Comparison of ENCODE assay signal across 7 mouse cellular contexts in the genomic region with DNA sequence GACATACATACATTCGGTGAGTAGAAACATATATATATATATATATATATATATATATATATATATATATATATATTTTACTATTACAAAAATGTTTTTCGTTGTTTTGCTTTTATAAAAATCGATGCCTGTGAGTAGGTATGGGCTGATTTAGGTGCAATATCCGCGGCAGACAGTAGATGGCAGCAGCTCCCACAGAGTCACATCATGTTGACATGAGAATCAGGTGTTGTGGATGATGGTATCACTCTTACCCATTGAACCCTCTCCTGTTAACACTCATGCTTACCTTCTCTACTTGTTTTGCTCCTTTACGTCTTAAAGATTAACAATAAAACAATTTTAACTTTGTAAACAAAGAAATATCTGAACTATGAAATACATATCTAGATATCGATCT.
A peak's percentile ranks its signal among the peaks of the same experiment; 100 is the strongest.
DNase-seq lines count a peak whose midpoint lies in the region; ATAC-seq and TF ChIP-seq lines count a peak whose summit lies in the region.

No protein-coding gene starts in this region.

- ATAC-seq in G1E (ENCODE audit: extremely low read depth, insufficient number of reproducible peaks, low FRiP score, poor library complexity, severe bottlenecking) = no peak

- TF ChIP-seq CTCF in G1E (IDR thresholded peaks at IDR 0.05; ENCODE audit: low read depth, low read length) = peak; percentile 41
- peak; percentile 38; the same call in 1 of the 2 replicates for TF ChIP-seq CTCF in small intestine, adult 2 months (IDR thresholded peaks at IDR 0.05; ENCODE audit: extremely low read depth, insufficient read length, insufficient replicate concordance, low read depth, low read length)

- TF ChIP-seq POLR2A in small intestine, adult 2 months (IDR thresholded peaks at IDR 0.05; ENCODE audit: low read depth, low read length) = no peak

- no peaks in the 10 kb centered on the region for H3K27me3 ChIP-seq in G1E (ENCODE audit: insufficient read depth, low read length)
- no peaks in the 10 kb centered on the region for H3K27me3 ChIP-seq in small intestine, adult 2 months (ENCODE audit: control insufficient read depth, insufficient read depth, low read length)

- no peak overlapping the region for H3K27ac ChIP-seq in small intestine, adult 2 months (ENCODE audit: insufficient read depth, low read depth, low read length)

- no peaks in the 10 kb centered on the region for H3K36me3 ChIP-seq in G1E (replicated peaks)
- H3K36me3 ChIP-seq in small intestine, adult 2 months (ENCODE audit: control insufficient read depth, insufficient read depth, low read length) = no peaks in the 10 kb centered on the region

- no peak overlapping the region for H3K4me3 ChIP-seq in G1E (ENCODE audit: low read depth, low read length)
- no peak overlapping the region for H3K4me3 ChIP-seq in small intestine, adult 2 months (ENCODE audit: low read depth, low read length)

- 22% methylated on average over 7 of the region's 7 CpGs for WGBS in small intestine, adult 2 months

- no peaks in the 10 kb centered on the region for H3K9me3 ChIP-seq in G1E (replicated peaks)

- DNase-seq in CD4-positive helper T cell, adult 2 months (ENCODE audit: low read depth, low spot score) = peak; percentile 50
- DNase-seq in G1E (ENCODE audit: low spot score) = no peak
- peak; percentile 56 for DNase-seq in cerebellum, adult 8-10 months
- DNase-seq in frontal cortex, postnatal 25 days (ENCODE audit: low spot score in 2 of 2) = peak; percentile 52 to 58
- peak; percentile 49 to 87 for DNase-seq in kidney, postnatal 36 days
- DNase-seq in lung, postnatal 10 days = peak; percentile 40

- H3K4me1 ChIP-seq in G1E (ENCODE audit: insufficient read depth, low read depth, low read length) = no peaks in the 10 kb centered on the region
- H3K4me1 ChIP-seq in small intestine, adult 2 months (ENCODE audit: control insufficient read depth, insufficient read depth, insufficient read length, low read length) = no peaks in the 10 kb centered on the region
